Mouse (Mus musculus) common myeloid progenitor, adult 5-6 weeks (primary cell): ENCODE results near the gene Tmem170. TPM values are rescaled to one million over a fixed set of nuclear protein-coding genes. Genes with fewer than 3 reads are reported as not detected.

Source experiments
- ATAC-seq: replicated peaks from 2 replicates; pipeline ENCODE4 v1.8.0; 2016; ENCODE audit warnings: low read depth, mild to moderate bottlenecking, moderate TSS enrichment, inconsistent platforms; ENCODE audit not compliant: poor library complexity, severe bottlenecking
- total RNA-seq: library from RNA; stranded (forward); fragments of 200-1000, 187-1606 nt; gene quantifications from 2 replicates; pipeline ENCODE4 v1.2.3, GENCODE M21; 2017

Gene Tmem170
- total RNA-seq, 1 experiment from 2014 or later = 2.5 TPM

DNA sequence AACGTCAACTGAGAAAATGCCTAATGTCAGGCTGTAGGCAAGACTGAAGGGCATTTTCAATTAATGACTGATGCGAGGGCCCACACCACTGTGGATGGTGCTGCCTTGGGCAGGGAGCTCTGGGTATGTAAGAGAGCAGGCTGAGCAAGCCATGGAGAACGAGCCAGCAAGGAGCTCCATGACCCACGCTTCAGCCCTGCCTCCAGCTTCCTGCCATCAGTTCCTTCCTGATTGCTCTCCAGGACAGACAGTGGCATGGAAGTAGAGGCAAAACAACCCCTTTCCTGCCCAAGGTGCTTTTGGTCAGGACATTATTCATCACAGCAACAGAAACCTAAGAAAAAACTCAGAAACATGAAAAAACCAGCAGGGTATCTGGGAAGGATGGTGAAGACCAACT is 55.9 kb downstream of the Tmem170 start:
- ATAC-seq = peak; percentile 11; the same call in 1 of the 2 replicates

DNA sequence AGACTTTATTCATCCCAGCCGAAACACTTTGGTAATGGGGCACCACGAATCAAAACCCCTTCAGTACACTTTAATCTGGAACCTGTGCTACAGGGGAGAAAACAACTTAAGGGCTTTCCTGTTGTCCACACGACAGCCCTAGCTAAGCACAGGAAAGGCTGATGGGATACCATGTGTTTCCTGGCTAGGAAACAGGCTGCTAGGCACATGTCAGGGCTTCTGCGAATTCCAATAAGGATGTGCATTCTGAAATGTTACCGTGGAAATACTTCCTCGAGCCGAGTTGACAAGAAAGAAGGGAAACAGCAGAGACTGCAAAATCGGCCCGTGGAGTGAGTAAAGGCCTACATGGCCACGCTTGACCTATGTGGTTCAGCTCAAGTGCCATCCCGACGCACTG is 56.5 kb downstream of the Tmem170 start:
- no peak for ATAC-seq

DNA sequence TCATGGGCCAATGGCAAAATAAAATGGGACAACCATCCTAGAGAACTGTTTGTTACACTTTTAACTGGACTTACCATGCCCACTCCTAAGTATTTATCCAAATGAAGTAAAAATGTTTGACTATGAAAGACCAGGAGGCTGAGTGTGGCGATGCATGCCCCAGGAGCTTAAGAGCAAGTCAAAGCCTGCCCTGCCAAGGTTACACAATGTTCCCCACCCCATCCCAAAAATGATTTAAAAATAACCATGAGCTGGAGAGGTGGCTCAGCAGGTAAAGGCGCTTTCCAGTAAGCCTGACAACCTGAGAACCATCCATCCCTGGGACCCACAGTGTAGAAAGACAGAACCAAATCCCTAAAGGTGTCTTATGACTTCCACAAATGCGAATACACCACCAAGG is 58.0 kb downstream of the Tmem170 start:
- ATAC-seq = no peak

- ATAC-seq = no peak
These were observed 61.5 kb downstream of the Tmem170 start for GRCm38 (mm10) chr8:111815078-111815477.

- no peak for ATAC-seq
These were observed 62.7 kb downstream of the Tmem170 start for GRCm38 (mm10) chr8:111813818-111814217.

Other genes with a start within 250 kb of the Tmem170 start
- gene Ldhd, start 246.4 kb downstream of the Tmem170 start, total RNA-seq = 0.32 and 0.87 TPM in 2 replicates
- 9.8 and 13.0 TPM in 2 replicates for gene Zfp1, start 233.3 kb downstream of the Tmem170 start, total RNA-seq
- not detected in 2 replicates for gene Ctrb1, start 185.7 kb downstream of the Tmem170 start, total RNA-seq
- gene Bcar1, start 132.9 kb downstream of the Tmem170 start, total RNA-seq = not detected in 2 replicates
- gene Cfdp1, start 22.5 kb downstream of the Tmem170 start, total RNA-seq = 202 and 252 TPM in 2 replicates
- gene Chst5, start 33.7 kb upstream of the Tmem170 start, total RNA-seq = not detected in 2 replicates
- gene Tmem231, start 57.1 kb upstream of the Tmem170 start, total RNA-seq = 1.5 and 3.6 TPM in 2 replicates
- 28.6 and 41.6 TPM in 2 replicates for gene Gabarapl2, start 64.0 kb upstream of the Tmem170 start, total RNA-seq
- 3.8 and 6.0 TPM in 2 replicates for gene Adat1, start 115.6 kb upstream of the Tmem170 start, total RNA-seq
- 176 and 190 TPM in 2 replicates for gene Kars, start 134.6 kb upstream of the Tmem170 start, total RNA-seq
- 14.1 and 15.5 TPM in 2 replicates for gene Terf2ip, start 134.6 kb upstream of the Tmem170 start, total RNA-seq
- gene Gm6793, start 138.3 kb upstream of the Tmem170 start, total RNA-seq = 0.32 TPM in 1 of 2 replicates, not detected in the other